Mouse (Mus musculus) urinary bladder, postnatal 25 days (tissue): ENCODE results near the gene Pla2g12b.

Source experiments
- DNase-seq: peaks from one replicate; pipeline ENCODE4 v3.0.0; 2022; ENCODE audit warnings: low spot score

The Pla2g12b gene

GRCm38 (mm10) chr10:59467297-59467696 lies 63.8 kb downstream of the Pla2g12b start:
- no peak for DNase-seq

DNA sequence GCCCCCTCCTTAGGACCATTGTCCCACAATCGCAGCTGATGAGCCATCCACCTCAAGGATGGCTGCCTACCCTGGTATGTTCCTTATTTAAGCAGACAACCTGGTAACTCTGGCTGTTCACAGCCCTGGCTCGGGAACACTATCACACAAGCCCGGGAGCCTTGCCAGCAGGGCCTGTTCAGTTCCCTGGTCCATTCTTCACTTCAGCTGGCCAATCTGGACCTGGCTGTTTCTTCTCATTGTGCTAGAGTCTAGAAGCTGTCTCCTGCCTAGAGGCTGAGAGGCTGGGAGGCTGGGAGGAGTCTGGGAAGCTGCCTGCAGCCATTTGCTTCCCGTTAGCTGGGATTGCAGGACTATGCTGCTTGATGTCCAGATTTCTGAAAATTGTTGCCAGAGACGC lies 67.0 kb downstream of the Pla2g12b start:
- DNase-seq, result no peak
